9 mouse cellular contexts compared by ENCODE assay signal in genomic region chr4:140910661-140911310, GRCm38 (mm10). TPM values are rescaled to one million over a fixed set of nuclear protein-coding genes. Genes with fewer than 3 reads are reported as not detected.
DNase-seq lines count a peak whose midpoint lies in the region; ATAC-seq lines count a peak whose summit lies in the region.
"Had no signal": no experiment of that assay in that cellular context is flagged by ENCODE, and none has a peak within 500 bp of the region (broad histone marks: within the 10 kb centered on the region; RNA-seq: fewer than 3 reads in every experiment).

No protein-coding gene starts in this region.

- H3K36me3 ChIP-seq in heart, embryonic 11.5 days (ENCODE audit: control insufficient read depth, insufficient read depth, low read length) = no peaks in the 10 kb centered on the region
- no peaks in the 10 kb centered on the region for H3K36me3 ChIP-seq in limb, embryonic 13.5 days

- no peak overlapping the region for H3K4me3 ChIP-seq in heart, embryonic 11.5 days (ENCODE audit: low read depth, low read length)
- peak overlapping the region; percentile 14; the same call in 1 of the 2 replicates for H3K4me3 ChIP-seq in limb, embryonic 13.5 days

- peak; percentile 32 for DNase-seq in kidney, adult 18-20 months
- no peak for DNase-seq in kidney, adult 8-10 months
- peak; percentile 79 for DNase-seq in adrenal gland, adult 2 months
- no peak for DNase-seq in cerebellum, postnatal 25 days
- no peak for DNase-seq in cerebellum, postnatal 10 days

- peak overlapping the region; percentile 32; the same call in 1 of the 2 replicates for H3K4me2 ChIP-seq in heart, embryonic 11.5 days
- H3K4me2 ChIP-seq in limb, embryonic 13.5 days (replicated peaks) = peak overlapping the region; percentile 43

- H3K9me3 ChIP-seq in heart, embryonic 11.5 days (replicated peaks; ENCODE audit: control insufficient read depth, low read length) = no peaks in the 10 kb centered on the region
- no peaks in the 10 kb centered on the region for H3K9me3 ChIP-seq in limb, embryonic 13.5 days

- H3K9ac ChIP-seq in heart, embryonic 11.5 days (ENCODE audit: low read depth, low read length) = no peak overlapping the region
- H3K9ac ChIP-seq in limb, embryonic 13.5 days = no peak overlapping the region

- no peak overlapping the region for H3K27ac ChIP-seq in heart, embryonic 11.5 days (ENCODE audit: low read depth, low read length)
- no peak overlapping the region for H3K27ac ChIP-seq in limb, embryonic 13.5 days

- WGBS in heart, embryonic 11.5 days (ENCODE audit: insufficient replicate concordance) = 35% methylated on average over 17 of the region's 17 CpGs
- 10% methylated on average over 17 of the region's 17 CpGs for WGBS in limb, embryonic 13.5 days

- H3K27me3 ChIP-seq in heart, embryonic 11.5 days (ENCODE audit: control insufficient read depth, insufficient read depth, low read length) = peaks cover 34% of the 10 kb centered on the region
- peaks cover 45% of the 10 kb centered on the region for H3K27me3 ChIP-seq in limb, embryonic 13.5 days
- H3K27me3 ChIP-seq: Patski had no signal

- ATAC-seq in heart, embryonic 11.5 days (replicated peaks; ENCODE audit: insufficient number of reproducible peaks, low FRiP score, low TSS enrichment) = no peak
- ATAC-seq in limb, embryonic 13.5 days (ENCODE audit: low FRiP score, low read depth) = peak; percentile 16; the same call in 1 of the 2 replicates
- ATAC-seq in granulocyte monocyte progenitor cell, adult 5-6 weeks (replicated peaks; ENCODE audit: poor library complexity, severe bottlenecking) = no peak
- ATAC-seq: Patski had no signal

- H3K4me1 ChIP-seq in heart, embryonic 11.5 days (ENCODE audit: control insufficient read depth, insufficient read depth, low read length) = peaks cover under 1% of the 10 kb centered on the region; the same call in 1 of the 2 replicates
- H3K4me1 ChIP-seq in limb, embryonic 13.5 days = peaks cover 22% of the 10 kb centered on the region

RNA-seq across cellular contexts. Expression of gene Padi2, which starts 4.6 kb away (rescaled TPM):
- total RNA-seq in adrenal gland, adult 2 months (2021) = 10 to 100 TPM in 1 of 2 experiments, 1 to 10 TPM in 1; 1.7 to 13.8 TPM
- 7.7 and 10.5 TPM in 2 replicates for polyA plus RNA-seq in adrenal gland, adult 2 months (2012; rRNA removed)
- 3.8 and 5.9 TPM in 2 replicates for polyA plus RNA-seq in heart, embryonic 11.5 days (2014; fragmentation: Nextera tagmentation; extraction: Ambion mirVana)
- 1.2 and 1.3 TPM in 2 replicates for polyA plus RNA-seq in limb, embryonic 13.5 days (2015; fragmentation: Nextera tagmentation; extraction: Ambion mirVana)
- total RNA-seq in granulocyte monocyte progenitor cell, adult 5-6 weeks (2014; fragmentation: Nextera tagmentation) = 13.1 TPM in 2 replicates
- 4.0 and 6.6 TPM in 2 replicates for total RNA-seq in granulocyte monocyte progenitor cell, adult 5-6 weeks (2017)

RNA-seq across cellular contexts. Expression of gene Sdhb, which starts 50.2 kb away (rescaled TPM):
- 100 to 1,000 TPM; 462 to 500 TPM for total RNA-seq in adrenal gland, adult 2 months (2021)
- polyA plus RNA-seq in adrenal gland, adult 2 months (2012; rRNA removed) = 334 and 363 TPM in 2 replicates
- 760 and 778 TPM in 2 replicates for polyA plus RNA-seq in heart, embryonic 11.5 days (2014; fragmentation: Nextera tagmentation; extraction: Ambion mirVana)
- 387 and 396 TPM in 2 replicates for polyA plus RNA-seq in limb, embryonic 13.5 days (2015; fragmentation: Nextera tagmentation; extraction: Ambion mirVana)
- 143 and 167 TPM in 2 replicates for total RNA-seq in granulocyte monocyte progenitor cell, adult 5-6 weeks (2014; fragmentation: Nextera tagmentation)
- 116 and 142 TPM in 2 replicates for total RNA-seq in granulocyte monocyte progenitor cell, adult 5-6 weeks (2017)

Comparison
In these comparisons a context has a peak if more than half of its experiments do, and no peak if none do; other contexts are left out.
1. DNase-seq: peak in kidney, adult 18-20 months (single experiment) and adrenal gland, adult 2 months (single experiment); none in kidney, adult 8-10 months (0 of 2), cerebellum, postnatal 25 days (0 of 2) and cerebellum, postnatal 10 days (0 of 2).